Mouse (Mus musculus): Measurements from ENCODE around the gene Magi1. TPM values are rescaled to one million over a fixed set of nuclear protein-coding genes. Genes with fewer than 3 reads are reported as not detected.

The Magi1 gene
- polyA plus RNA-seq, 1 experiment from 2014 or later, result 31.4 TPM

DNA sequence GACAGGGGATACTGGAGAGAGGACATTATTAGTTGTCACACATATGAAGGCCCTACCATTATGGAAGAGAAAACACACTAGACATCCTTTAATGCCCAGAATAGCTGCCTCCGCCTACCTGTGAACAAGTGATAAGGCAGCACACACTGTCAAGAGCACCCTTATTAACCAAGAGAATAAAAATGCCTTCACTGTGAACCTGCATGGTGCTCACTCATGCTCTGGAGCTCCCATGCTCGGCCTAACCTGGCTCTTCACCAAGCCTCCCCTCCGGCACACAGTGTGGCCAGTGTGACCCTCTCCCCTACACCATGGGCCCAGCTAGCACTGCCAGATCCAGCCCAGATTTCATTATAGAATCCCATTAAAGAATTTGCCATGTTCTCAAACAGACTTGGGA lies 206.7 kb downstream of the Magi1 start:
- no peak for ATAC-seq (ENCODE audit: low read depth)
- H3K9ac ChIP-seq (replicated peaks; ENCODE audit: low read depth, low read length), result no peak overlapping the region
- H3K4me2 ChIP-seq (ENCODE audit: low read depth, low read length), result no peak overlapping the region
- H3K4me1 ChIP-seq (ENCODE audit: control insufficient read depth, insufficient read depth, low read length), result no peaks in the 10 kb centered on the region
- no peak overlapping the region for H3K27ac ChIP-seq (ENCODE audit: low read depth, low read length)
- 96% methylated on average over 3 of the region's 3 CpGs for WGBS
- no peaks in the 10 kb centered on the region for H3K36me3 ChIP-seq (ENCODE audit: control insufficient read depth, insufficient read depth, low read length)
- H3K4me3 ChIP-seq (ENCODE audit: low read depth, low read length), result no peak overlapping the region
- H3K27me3 ChIP-seq (ENCODE audit: control insufficient read depth, insufficient read depth, low read length), result no peaks in the 10 kb centered on the region
- H3K9me3 ChIP-seq (ENCODE audit: control insufficient read depth, low read length), result no peaks in the 10 kb centered on the region

DNA sequence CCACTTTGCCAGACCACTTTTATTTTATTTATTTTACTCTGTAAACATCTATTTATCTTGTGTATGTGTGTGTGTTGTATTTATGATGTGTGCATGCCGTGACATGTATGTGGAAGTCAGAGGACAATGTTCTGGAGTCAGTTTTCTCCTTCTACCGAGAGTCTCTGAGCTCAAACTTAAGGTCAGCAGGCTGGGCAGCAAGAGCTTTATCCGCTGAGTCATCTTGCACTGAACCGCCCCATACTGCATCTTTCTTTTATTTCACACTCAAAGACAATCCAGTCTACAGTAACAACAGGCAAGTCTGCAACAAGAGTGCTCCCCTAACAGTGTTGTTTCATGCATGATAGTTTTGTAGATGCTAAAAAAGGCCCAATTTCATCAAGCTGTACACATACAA lies 207.7 kb downstream of the Magi1 start:
- no peak overlapping the region for H3K9ac ChIP-seq (replicated peaks; ENCODE audit: low read depth, low read length)
- no peaks in the 10 kb centered on the region for H3K27me3 ChIP-seq (ENCODE audit: control insufficient read depth, insufficient read depth, low read length)
- H3K4me2 ChIP-seq (ENCODE audit: low read depth, low read length), result no peak overlapping the region
- no peak overlapping the region for H3K4me3 ChIP-seq (ENCODE audit: low read depth, low read length)
- no peak overlapping the region for H3K27ac ChIP-seq (ENCODE audit: low read depth, low read length)
- no peaks in the 10 kb centered on the region for H3K36me3 ChIP-seq (ENCODE audit: control insufficient read depth, insufficient read depth, low read length)
- no peaks in the 10 kb centered on the region for H3K4me1 ChIP-seq (ENCODE audit: control insufficient read depth, insufficient read depth, low read length)
- WGBS, result 89% methylated on average over 4 of the region's 4 CpGs
- ATAC-seq (ENCODE audit: low read depth), result no peak
- no peaks in the 10 kb centered on the region for H3K9me3 ChIP-seq (ENCODE audit: control insufficient read depth, low read length)

GRCm38 (mm10) chr6:94075228-94075627 lies 208.5 kb downstream of the Magi1 start:
- Histone ChIP-seq H3K27me3 (ENCODE audit: control insufficient read depth, insufficient read depth, low read length) (no peaks in the 10 kb centered on the region), H3K27ac (ENCODE audit: low read depth, low read length) (no peak overlapping the region), H3K9ac (replicated peaks; ENCODE audit: low read depth, low read length) (no peak overlapping the region), H3K4me2 (ENCODE audit: low read depth, low read length) (no peak overlapping the region), H3K9me3 (ENCODE audit: control insufficient read depth, low read length) (no peaks in the 10 kb centered on the region), H3K36me3 (ENCODE audit: control insufficient read depth, insufficient read depth, low read length) (no peaks in the 10 kb centered on the region), H3K4me1 (ENCODE audit: control insufficient read depth, insufficient read depth, low read length) (no peaks in the 10 kb centered on the region), H3K4me3 (ENCODE audit: low read depth, low read length) (no peak overlapping the region)
- 64% methylated on average over 8 of the region's 8 CpGs for WGBS
- no peak for ATAC-seq (ENCODE audit: low read depth)

DNA sequence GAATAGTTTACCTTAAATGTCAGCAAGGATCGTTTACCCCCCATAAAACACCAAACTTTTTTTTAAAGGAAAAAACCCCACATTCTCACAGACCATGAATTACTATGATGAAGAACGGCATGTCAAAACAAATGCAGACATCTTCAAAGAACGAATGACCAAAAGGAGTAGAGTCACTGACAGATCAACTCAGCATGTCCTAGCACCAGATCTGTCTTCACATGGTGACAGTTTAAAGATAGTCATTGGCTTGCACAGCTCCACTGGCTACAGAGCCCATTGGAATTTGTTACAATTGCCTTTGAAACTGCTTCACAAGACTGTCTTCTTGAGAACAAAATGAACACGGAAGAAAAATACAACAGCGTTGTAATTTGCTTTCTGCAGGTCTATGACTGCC lies 212.0 kb downstream of the Magi1 start:
- peaks cover 2% of the 10 kb centered on the region; the same call in 1 of the 2 replicates for H3K4me1 ChIP-seq (ENCODE audit: control insufficient read depth, insufficient read depth, low read length)
- ATAC-seq (ENCODE audit: low read depth), result no peak
- no peak overlapping the region for H3K4me3 ChIP-seq (ENCODE audit: low read depth, low read length)
- no peaks in the 10 kb centered on the region for H3K27me3 ChIP-seq (ENCODE audit: control insufficient read depth, insufficient read depth, low read length)
- H3K4me2 ChIP-seq (ENCODE audit: low read depth, low read length), result no peak overlapping the region
- no peak overlapping the region for H3K9ac ChIP-seq (replicated peaks; ENCODE audit: low read depth, low read length)
- no peak overlapping the region for H3K27ac ChIP-seq (ENCODE audit: low read depth, low read length)
- 75% methylated on average over 5 of the region's 5 CpGs for WGBS
- H3K9me3 ChIP-seq (ENCODE audit: control insufficient read depth, low read length), result no peaks in the 10 kb centered on the region
- no peaks in the 10 kb centered on the region for H3K36me3 ChIP-seq (ENCODE audit: control insufficient read depth, insufficient read depth, low read length)

DNA sequence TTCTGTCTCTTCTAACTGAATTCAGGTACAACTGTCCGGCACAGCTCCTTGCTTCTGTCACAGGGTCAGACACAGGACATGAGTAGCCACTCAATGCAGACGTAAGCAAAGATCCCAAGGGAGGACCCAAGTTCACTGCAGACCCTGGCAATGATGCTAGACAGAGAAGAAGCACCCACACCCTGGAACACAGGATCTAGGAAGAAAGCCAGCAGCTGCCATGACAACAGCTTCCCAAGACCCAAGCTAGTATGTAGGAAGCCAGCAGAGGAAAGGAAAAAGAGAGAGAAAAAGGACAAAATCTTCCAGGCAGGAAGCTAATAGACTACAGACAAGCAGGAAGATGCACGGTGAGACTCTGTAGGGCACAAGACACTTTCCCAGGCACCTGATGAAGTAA lies 213.0 kb downstream of the Magi1 start:
- ATAC-seq (ENCODE audit: low read depth), result no peak
- Histone ChIP-seq H3K9ac (replicated peaks; ENCODE audit: low read depth, low read length) (no peak overlapping the region), H3K27ac (ENCODE audit: low read depth, low read length) (no peak overlapping the region), H3K4me2 (ENCODE audit: low read depth, low read length) (no peak overlapping the region), H3K4me3 (ENCODE audit: low read depth, low read length) (no peak overlapping the region), H3K4me1 (ENCODE audit: control insufficient read depth, insufficient read depth, low read length) (peaks cover 2% of the 10 kb centered on the region; the same call in 1 of the 2 replicates), H3K27me3 (ENCODE audit: control insufficient read depth, insufficient read depth, low read length) (no peaks in the 10 kb centered on the region), H3K9me3 (ENCODE audit: control insufficient read depth, low read length) (no peaks in the 10 kb centered on the region), H3K36me3 (ENCODE audit: control insufficient read depth, insufficient read depth, low read length) (no peaks in the 10 kb centered on the region)
- 76% methylated on average over 3 of the region's 3 CpGs for WGBS

DNA sequence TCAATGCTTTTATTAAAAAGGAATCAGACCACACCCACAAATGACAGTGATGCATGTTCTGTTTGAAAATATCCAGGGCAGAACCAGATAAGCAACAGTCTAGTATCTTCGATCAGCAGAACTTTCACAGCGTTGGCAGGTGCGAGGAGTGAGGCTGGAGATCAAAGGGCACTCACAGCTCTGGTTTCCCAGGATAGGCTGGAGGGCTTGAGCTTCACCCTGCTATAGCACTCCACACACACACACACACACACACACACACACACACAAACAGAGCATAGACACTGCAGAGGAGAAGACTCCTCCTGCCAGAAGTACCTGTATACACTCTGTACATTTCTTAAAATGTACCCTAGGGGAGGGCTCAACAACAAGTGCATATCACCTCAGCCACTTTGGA lies 214.3 kb downstream of the Magi1 start:
- H3K4me2 ChIP-seq (ENCODE audit: low read depth, low read length), result no peak overlapping the region
- H3K27ac ChIP-seq (ENCODE audit: low read depth, low read length), result no peak overlapping the region
- ATAC-seq (ENCODE audit: low read depth), result no peak
- no peaks in the 10 kb centered on the region for H3K36me3 ChIP-seq (ENCODE audit: control insufficient read depth, insufficient read depth, low read length)
- no peaks in the 10 kb centered on the region for H3K27me3 ChIP-seq (ENCODE audit: control insufficient read depth, insufficient read depth, low read length)
- no peaks in the 10 kb centered on the region for H3K9me3 ChIP-seq (ENCODE audit: control insufficient read depth, low read length)
- WGBS, result 71% methylated on average over 3 of the region's 3 CpGs
- H3K4me3 ChIP-seq (ENCODE audit: low read depth, low read length), result no peak overlapping the region
- no peak overlapping the region for H3K9ac ChIP-seq (replicated peaks; ENCODE audit: low read depth, low read length)
- H3K4me1 ChIP-seq (ENCODE audit: control insufficient read depth, insufficient read depth, low read length), result peaks cover 2% of the 10 kb centered on the region; the same call in 1 of the 2 replicates

- no peak overlapping the region for H3K9ac ChIP-seq (replicated peaks; ENCODE audit: low read depth, low read length)
- no peak for ATAC-seq (ENCODE audit: low read depth)
- no peaks in the 10 kb centered on the region for H3K36me3 ChIP-seq (ENCODE audit: control insufficient read depth, insufficient read depth, low read length)
- H3K4me1 ChIP-seq (ENCODE audit: control insufficient read depth, insufficient read depth, low read length), result peaks cover 2% of the 10 kb centered on the region; the same call in 1 of the 2 replicates
- no peak overlapping the region for H3K4me2 ChIP-seq (ENCODE audit: low read depth, low read length)
- WGBS, result 39% methylated on average over 8 of the region's 8 CpGs
- H3K27me3 ChIP-seq (ENCODE audit: control insufficient read depth, insufficient read depth, low read length), result no peaks in the 10 kb centered on the region
- H3K9me3 ChIP-seq (ENCODE audit: control insufficient read depth, low read length), result no peaks in the 10 kb centered on the region
- H3K27ac ChIP-seq (ENCODE audit: low read depth, low read length), result no peak overlapping the region
- H3K4me3 ChIP-seq (ENCODE audit: low read depth, low read length), result no peak overlapping the region
Observed at GRCm38 (mm10) chr6:94067741-94068450, 215.8 kb downstream of the Magi1 start.

DNA sequence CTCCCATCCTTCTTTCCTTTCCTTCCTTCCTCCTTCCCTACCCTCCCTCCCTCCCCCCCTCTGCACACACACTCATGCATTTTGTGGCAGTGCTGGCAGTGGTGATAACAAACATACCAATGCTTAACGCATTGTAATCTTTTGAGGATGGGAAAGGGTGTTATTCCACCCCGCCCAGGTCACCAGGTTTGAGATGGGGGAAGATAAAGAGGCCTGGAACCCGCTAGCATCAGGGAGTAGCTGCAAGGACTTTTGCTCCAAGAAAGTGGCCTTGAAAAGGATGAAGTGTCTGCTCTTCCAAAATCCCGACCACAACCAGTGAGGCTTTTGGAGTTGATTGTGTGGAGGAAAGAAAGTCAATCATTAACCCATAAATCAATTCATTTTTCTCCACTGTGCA lies 218.9 kb downstream of the Magi1 start:
- peaks cover 2% of the 10 kb centered on the region; the same call in 1 of the 2 replicates for H3K4me1 ChIP-seq (ENCODE audit: control insufficient read depth, insufficient read depth, low read length)
- 77% methylated on average over 4 of the region's 4 CpGs for WGBS
- no peak overlapping the region for H3K4me2 ChIP-seq (ENCODE audit: low read depth, low read length)
- no peak overlapping the region for H3K27ac ChIP-seq (ENCODE audit: low read depth, low read length)
- no peak overlapping the region for H3K9ac ChIP-seq (replicated peaks; ENCODE audit: low read depth, low read length)
- H3K4me3 ChIP-seq (ENCODE audit: low read depth, low read length), result no peak overlapping the region
- no peaks in the 10 kb centered on the region for H3K36me3 ChIP-seq (ENCODE audit: control insufficient read depth, insufficient read depth, low read length)
- no peaks in the 10 kb centered on the region for H3K27me3 ChIP-seq (ENCODE audit: control insufficient read depth, insufficient read depth, low read length)
- no peak for ATAC-seq (ENCODE audit: low read depth)
- H3K9me3 ChIP-seq (ENCODE audit: control insufficient read depth, low read length), result no peaks in the 10 kb centered on the region

- no peak for ATAC-seq (ENCODE audit: low read depth)
- H3K4me2 ChIP-seq (ENCODE audit: low read depth, low read length), result no peak overlapping the region
- H3K27ac ChIP-seq (ENCODE audit: low read depth, low read length), result no peak overlapping the region
- WGBS, result 84% methylated on average over 4 of the region's 4 CpGs
- no peak overlapping the region for H3K9ac ChIP-seq (replicated peaks; ENCODE audit: low read depth, low read length)
- H3K27me3 ChIP-seq (ENCODE audit: control insufficient read depth, insufficient read depth, low read length), result no peaks in the 10 kb centered on the region
- no peaks in the 10 kb centered on the region for H3K36me3 ChIP-seq (ENCODE audit: control insufficient read depth, insufficient read depth, low read length)
- H3K4me1 ChIP-seq (ENCODE audit: control insufficient read depth, insufficient read depth, low read length), result peaks cover 2% of the 10 kb centered on the region; the same call in 1 of the 2 replicates
- H3K4me3 ChIP-seq (ENCODE audit: low read depth, low read length), result no peak overlapping the region
- no peaks in the 10 kb centered on the region for H3K9me3 ChIP-seq (ENCODE audit: control insufficient read depth, low read length)
Observed at GRCm38 (mm10) chr6:94063542-94063941, 220.2 kb downstream of the Magi1 start.
